Mouse (Mus musculus) heart, postnatal 0 days (tissue): ENCODE measurements around the gene Tfeb.

Source experiments
- CTCF ChIP-seq: IDR thresholded peaks from 2 replicates; pipeline ENCODE4 v1.5.1; 2016; ENCODE audit warnings: antibody characterized with exemption, control low read depth, low read depth
- EP300 ChIP-seq: IDR thresholded peaks from 2 replicates; pipeline ENCODE4 v1.6.1; 2016; ENCODE audit warnings: antibody characterized with exemption, low read depth

DNA sequence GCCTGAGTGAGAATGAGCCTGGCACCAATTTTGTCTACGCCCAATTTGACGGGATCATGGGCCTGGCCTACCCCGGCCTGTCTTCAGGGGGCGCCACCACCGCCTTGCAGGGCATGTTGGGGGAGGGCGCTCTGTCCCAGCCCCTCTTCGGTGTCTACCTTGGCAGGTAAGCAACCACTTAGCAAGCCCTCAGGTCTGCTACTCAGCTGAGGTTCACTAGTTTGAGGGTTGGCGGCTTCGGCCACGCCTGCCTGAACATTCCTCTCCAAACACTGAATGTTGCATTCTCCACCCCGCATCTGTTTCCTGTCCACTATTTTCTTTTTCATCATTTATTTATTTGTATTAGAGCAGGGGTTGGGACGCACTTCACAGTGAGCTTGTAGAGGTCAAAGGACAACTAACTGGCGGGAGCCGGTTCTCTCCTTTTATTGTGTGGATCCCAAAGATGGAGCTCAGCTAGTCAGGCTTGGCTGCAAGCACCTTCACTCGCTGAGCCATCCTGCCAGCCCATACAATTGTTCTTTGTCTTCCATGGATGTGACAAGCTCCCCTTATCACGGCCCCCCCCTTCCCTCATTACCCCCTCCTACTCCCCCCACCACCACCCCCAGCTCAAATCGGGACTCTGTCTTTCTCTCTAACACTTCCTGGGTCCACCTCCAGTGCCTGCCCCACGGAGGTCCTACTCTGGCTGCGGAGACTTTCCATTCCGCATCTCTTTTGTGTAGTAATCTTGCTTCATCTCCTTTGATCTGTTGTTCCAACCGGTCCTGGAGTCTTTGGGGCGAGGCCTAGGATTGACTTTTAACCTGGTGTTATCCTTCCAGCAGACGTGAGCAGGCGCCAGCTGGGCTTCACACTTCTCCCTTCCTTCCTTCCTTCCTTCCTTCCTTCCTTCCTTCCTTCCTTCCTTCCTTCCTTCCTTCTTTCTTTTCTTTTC, 5.9 kb upstream of the Tfeb start:
- no peak for TF ChIP-seq CTCF
- no peak for TF ChIP-seq EP300
